Mouse (Mus musculus) intestine, embryonic 16.5 days (tissue): Measurements from ENCODE around the gene Lrrc4b. TPM values are rescaled to one million over a fixed set of nuclear protein-coding genes. Genes with fewer than 3 reads are reported as not detected.

Source experiments
- ATAC-seq: fragments of 200-750 bp; cut with Nextera tagmentation; 2 replicates; pipeline ENCODE4 v1.8.0; 2017; ENCODE audit warnings: moderate TSS enrichment, moderate library complexity
- H3K27ac ChIP-seq: fragments of 300-500 bp; sonication (generic); 2 replicates; pipeline ENCODE4 v1.5.1; 2014; ENCODE audit warnings: mild to moderate bottlenecking, low read length
- H3K27me3 ChIP-seq: fragments of 300-500 bp; sonication (generic); replicated peaks from 2 replicates; pipeline ENCODE4 v1.6.1; 2014; ENCODE audit warnings: low read length, control low read depth, mixed read lengths; ENCODE audit not compliant: control insufficient read depth, insufficient read depth
- H3K36me3 ChIP-seq: fragments of 300-500 bp; sonication (generic); 2 replicates; pipeline ENCODE4 v1.6.1; 2014; ENCODE audit warnings: low read length, control low read depth; ENCODE audit not compliant: control insufficient read depth, insufficient read depth
- H3K4me1 ChIP-seq: fragments of 300-500 bp; sonication (generic); 2 replicates; pipeline ENCODE4 v1.6.1; 2014; ENCODE audit warnings: low read length, control low read depth, mixed read lengths; ENCODE audit not compliant: control insufficient read depth, insufficient read depth
- H3K4me2 ChIP-seq: fragments of 300-500 bp; sonication (generic); 2 replicates; pipeline ENCODE4 v1.6.1; 2014; ENCODE audit warnings: low read depth, low read length, control low read depth
- H3K4me3 ChIP-seq: fragments of 300-500 bp; sonication (generic); 2 replicates; pipeline ENCODE4 v1.5.1; 2014; ENCODE audit warnings: mild to moderate bottlenecking, low read length
- H3K9ac ChIP-seq: fragments of 300-500 bp; sonication (generic); 2 replicates; pipeline ENCODE4 v1.6.1; 2014; ENCODE audit warnings: low read depth, low read length
- H3K9me3 ChIP-seq: fragments of 300-500 bp; sonication (generic); 2 replicates; pipeline ENCODE4 v1.6.1; 2016; ENCODE audit warnings: low read length, control low read depth; ENCODE audit not compliant: control insufficient read depth
- WGBS: fragments of 180-500 bp; shearing (Covaris S2); extraction: QIAGEN DNeasy Blood & Tissue Kit; methylation state at CpG from one replicate; pipeline ENCODE4 v1.1.7; 2014; 5-methylcytosine and 5-hydroxymethylcytosine counted together
- microRNA-seq: library from miRNA; unstranded; fragments of <30 nt; microRNA quantifications from one replicate; pipeline ENCODE4, GENCODE M21; 2016
- polyA plus RNA-seq: library from polyadenylated mRNA; unstranded; fragments of >200 nt; fragmentation: Nextera tagmentation; extraction: Ambion mirVana; gene quantifications from 2 replicates; pipeline ENCODE4 v1.2.1, GENCODE M21; 2015

The Lrrc4b gene
- polyA plus RNA-seq, 1 experiment from 2014 or later, result 0.43 TPM

GRCm38 (mm10) chr7:44497361-44498055 is 68.7 kb downstream of the Lrrc4b start:
- H3K27me3 ChIP-seq, result no peaks in the 10 kb centered on the region
- WGBS, result 80% methylated on average over 10 of the region's 10 CpGs
- no peaks in the 10 kb centered on the region for H3K9me3 ChIP-seq
- H3K27ac ChIP-seq, result no peak overlapping the region
- no peak overlapping the region for H3K4me3 ChIP-seq
- H3K36me3 ChIP-seq, result peaks cover 4% of the 10 kb centered on the region; the same call in 1 of the 2 replicates
- no peak overlapping the region for H3K9ac ChIP-seq
- H3K4me1 ChIP-seq, result peaks cover 9% of the 10 kb centered on the region
- ATAC-seq, result no peak
- H3K4me2 ChIP-seq, result peak overlapping the region; percentile 92; the same call in 1 of the 2 replicates

- Histone ChIP-seq H3K27ac (no peak overlapping the region), H3K27me3 (no peaks in the 10 kb centered on the region), H3K9ac (no peak overlapping the region), H3K4me3 (no peak overlapping the region), H3K4me1 (peaks cover 9% of the 10 kb centered on the region), H3K9me3 (no peaks in the 10 kb centered on the region), H3K36me3 (no peaks in the 10 kb centered on the region), H3K4me2 (no peak overlapping the region)
- WGBS, result 74% methylated on average over 1 of the region's 1 CpGs
- ATAC-seq, result no peak
Observed at GRCm38 (mm10) chr7:44498922-44499321, 70.1 kb downstream of the Lrrc4b start.

GRCm38 (mm10) chr7:44500046-44500445 is 71.2 kb downstream of the Lrrc4b start:
- Histone ChIP-seq H3K4me3 (no peak overlapping the region), H3K27ac (no peak overlapping the region), H3K9me3 (no peaks in the 10 kb centered on the region), H3K9ac (no peak overlapping the region), H3K27me3 (no peaks in the 10 kb centered on the region), H3K36me3 (no peaks in the 10 kb centered on the region), H3K4me2 (no peak overlapping the region), H3K4me1 (peaks cover 7% of the 10 kb centered on the region)
- WGBS, result 52% methylated on average over 20 of the region's 20 CpGs
- no peak for ATAC-seq

GRCm38 (mm10) chr7:44501563-44502115 is 72.8 kb downstream of the Lrrc4b start:
- Histone ChIP-seq H3K4me2 (no peak overlapping the region), H3K4me1 (no peaks in the 10 kb centered on the region), H3K27me3 (no peaks in the 10 kb centered on the region), H3K27ac (no peak overlapping the region), H3K36me3 (no peaks in the 10 kb centered on the region), H3K9me3 (no peaks in the 10 kb centered on the region), H3K9ac (no peak overlapping the region), H3K4me3 (no peak overlapping the region)
- 0 out of 2 replicates have a peak, but pooled peaks have one; percentile 29 for ATAC-seq
- WGBS, result 34% methylated on average over 5 of the region's 5 CpGs

- Histone ChIP-seq H3K9ac (no peak overlapping the region), H3K9me3 (peaks cover 1% of the 10 kb centered on the region; the same call in 1 of the 2 replicates), H3K4me2 (no peak overlapping the region), H3K36me3 (no peaks in the 10 kb centered on the region), H3K27me3 (no peaks in the 10 kb centered on the region), H3K27ac (no peak overlapping the region), H3K4me3 (no peak overlapping the region), H3K4me1 (no peaks in the 10 kb centered on the region)
- no peak for ATAC-seq
Observed at GRCm38 (mm10) chr7:44507491-44507890, 78.7 kb downstream of the Lrrc4b start.

Small RNA genes within 50 kb of the gene (microRNA-seq; reads per million reads assigned to microRNA genes)
- gene Mir7052, result not detected

Other genes starting within 250 kb of the Lrrc4b start
- gene Klk1b24, start 240.8 kb upstream of the Lrrc4b start, polyA plus RNA-seq, result not detected in 2 replicates
- gene Klk1b3, start 230.8 kb upstream of the Lrrc4b start, polyA plus RNA-seq, result 0.21 and 0.55 TPM in 2 replicates
- gene Klk1b4, start 221.6 kb upstream of the Lrrc4b start, polyA plus RNA-seq, result 0.16 and 0.37 TPM in 2 replicates
- 0.10 and 0.16 TPM in 2 replicates for gene Klk1b5, start 213.1 kb upstream of the Lrrc4b start, polyA plus RNA-seq
- 44.2 and 51.8 TPM in 2 replicates for gene Klk1, start 203.7 kb upstream of the Lrrc4b start, polyA plus RNA-seq
- gene Gm36864, start 192.8 kb upstream of the Lrrc4b start, polyA plus RNA-seq, result 0.09 TPM in 1 of 2 replicates, not detected in the other
- gene 1700028J19Rik, start 182.3 kb upstream of the Lrrc4b start, polyA plus RNA-seq, result 1.4 and 1.6 TPM in 2 replicates
- 101 and 114 TPM in 2 replicates for gene 2410002F23Rik, start 182.3 kb upstream of the Lrrc4b start, polyA plus RNA-seq
- not detected in 2 replicates for gene Acp4, start 171.6 kb upstream of the Lrrc4b start, polyA plus RNA-seq
- gene Gm15517, start 167.6 kb upstream of the Lrrc4b start, polyA plus RNA-seq, result not detected in 2 replicates
- 6.7 and 7.1 TPM in 2 replicates for gene Clec11a, start 122.1 kb upstream of the Lrrc4b start, polyA plus RNA-seq
- gene Shank1, start 118.8 kb upstream of the Lrrc4b start, polyA plus RNA-seq, result 1.2 and 1.5 TPM in 2 replicates
- 0.82 and 1.2 TPM in 2 replicates for gene Syt3, start 44.9 kb upstream of the Lrrc4b start, polyA plus RNA-seq
- 0.66 and 0.88 TPM in 2 replicates for gene 1700008O03Rik, start 43.2 kb upstream of the Lrrc4b start, polyA plus RNA-seq
- 2.3 and 2.4 TPM in 2 replicates for gene Aspdh, start 36.4 kb downstream of the Lrrc4b start, polyA plus RNA-seq
- gene Josd2, start 39.0 kb downstream of the Lrrc4b start, polyA plus RNA-seq, result 83.5 and 86.3 TPM in 2 replicates
- gene Emc10, start 67.5 kb downstream of the Lrrc4b start, polyA plus RNA-seq, result 77.2 and 87.0 TPM in 2 replicates
- 5.9 and 6.2 TPM in 2 replicates for gene Fam71e1, start 67.6 kb downstream of the Lrrc4b start, polyA plus RNA-seq
- 0.38 and 0.45 TPM in 2 replicates for gene Mybpc2, start 95.6 kb downstream of the Lrrc4b start, polyA plus RNA-seq
- 0.39 and 0.48 TPM in 2 replicates for gene Spib, start 103.1 kb downstream of the Lrrc4b start, polyA plus RNA-seq
- 68.5 and 76.4 TPM in 2 replicates for gene Pold1, start 119.8 kb downstream of the Lrrc4b start, polyA plus RNA-seq
- 79.3 and 83.3 TPM in 2 replicates for gene Nr1h2, start 124.9 kb downstream of the Lrrc4b start, polyA plus RNA-seq
- gene Napsa, start 143.4 kb downstream of the Lrrc4b start, polyA plus RNA-seq, result 3.4 and 3.9 TPM in 2 replicates
- 0.20 and 0.22 TPM in 2 replicates for gene Kcnc3, start 161.6 kb downstream of the Lrrc4b start, polyA plus RNA-seq
- 70.3 and 81.3 TPM in 2 replicates for gene Myh14, start 241.8 kb downstream of the Lrrc4b start, polyA plus RNA-seq